In genomic region chr11:51353746-51354145, GRCm38 (mm10) we compare ENCODE assay signal across 10 mouse cellular contexts.
"Had no signal": no experiment of that assay in that cellular context is flagged by ENCODE, and none has a peak within 500 bp of the region (broad histone marks: within the 10 kb centered on the region; RNA-seq: fewer than 3 reads in every experiment).

No protein-coding gene starts in this region.

- ATAC-seq: intestine, postnatal 0 days; lung, postnatal 0 days had no signal

- H3K27me3 ChIP-seq: kidney, embryonic 15.5 days; liver, embryonic 15.5 days; neural tube, embryonic 12.5 days had no signal

- DNase-seq: lung, adult 2 months; lung, postnatal 36 days; midbrain, embryonic 14.5 days; thymus, adult 2 months; thymus, postnatal 25 days had no signal
